Mouse (Mus musculus) monocyte, adult 2 months (primary cell): ENCODE measurements around the gene Kcnh2.

ENCODE experiments used
- DNase-seq, 2 experiments: peaks; one replicate each; pipeline ENCODE4 v3.0.0; 2022; ENCODE audit warnings: low spot score in 2 of 2, low read depth in 1 of 2

The Kcnh2 gene

GRCm38 (mm10) chr5:24347186-24347875, 4.1 kb downstream of the Kcnh2 start:
- DNase-seq: no peak

- DNase-seq: no peak
Observed at GRCm38 (mm10) chr5:24346313-24346712, 5.1 kb downstream of the Kcnh2 start.

DNA sequence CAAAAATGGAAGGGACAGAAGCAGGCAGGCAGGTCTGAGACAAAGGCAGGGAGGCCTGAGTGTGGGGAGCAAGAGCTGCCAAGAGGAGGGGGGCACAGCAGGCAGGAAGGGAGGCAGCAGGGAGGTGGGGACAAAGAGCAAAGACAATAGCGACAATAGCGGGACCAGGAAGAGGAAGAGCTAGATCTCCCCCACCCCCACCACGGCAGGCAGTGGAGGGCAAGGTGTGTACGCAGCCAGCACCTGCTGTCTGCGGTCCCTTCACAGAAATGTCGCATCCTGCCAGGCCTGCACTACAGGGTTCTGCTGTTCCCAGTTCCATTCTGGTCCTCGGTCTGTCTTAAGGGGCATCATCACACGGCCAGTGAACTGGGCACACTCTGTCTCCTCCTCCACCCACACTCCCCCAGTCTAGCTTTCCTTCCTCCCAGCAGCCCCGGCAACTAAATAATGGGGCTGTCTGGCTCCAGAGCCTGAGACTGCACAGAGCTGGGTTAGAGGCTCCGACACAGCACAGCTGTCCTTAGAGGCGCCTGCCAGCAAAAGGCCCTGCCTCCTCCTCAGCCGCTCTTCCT, 6.8 kb downstream of the Kcnh2 start:
- no peak for DNase-seq

DNA sequence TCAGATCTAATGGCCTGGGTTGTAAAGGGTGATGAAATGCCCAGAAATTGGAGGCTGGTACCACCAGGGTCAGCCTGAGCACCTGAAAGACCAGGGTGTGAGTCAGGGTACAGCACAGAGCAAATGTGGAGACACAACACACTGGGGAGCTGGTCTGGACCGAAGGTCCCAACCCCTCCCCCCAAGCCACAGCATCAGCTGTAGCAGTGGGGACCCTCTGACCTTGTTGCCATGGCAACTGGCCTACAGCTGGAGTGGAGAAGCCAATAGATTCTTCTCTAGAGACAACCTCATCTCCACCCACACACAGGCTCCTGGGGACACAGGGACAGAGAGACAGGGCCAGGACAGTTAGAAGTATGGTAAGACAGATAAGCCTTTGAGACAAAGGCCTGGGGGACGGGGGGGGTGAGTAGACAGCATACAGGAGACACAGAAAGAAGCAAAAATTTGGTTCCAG, 7.4 kb downstream of the Kcnh2 start:
- no peak for DNase-seq

GRCm38 (mm10) chr5:24343379-24343778, 8.0 kb downstream of the Kcnh2 start:
- DNase-seq: no peak

DNA sequence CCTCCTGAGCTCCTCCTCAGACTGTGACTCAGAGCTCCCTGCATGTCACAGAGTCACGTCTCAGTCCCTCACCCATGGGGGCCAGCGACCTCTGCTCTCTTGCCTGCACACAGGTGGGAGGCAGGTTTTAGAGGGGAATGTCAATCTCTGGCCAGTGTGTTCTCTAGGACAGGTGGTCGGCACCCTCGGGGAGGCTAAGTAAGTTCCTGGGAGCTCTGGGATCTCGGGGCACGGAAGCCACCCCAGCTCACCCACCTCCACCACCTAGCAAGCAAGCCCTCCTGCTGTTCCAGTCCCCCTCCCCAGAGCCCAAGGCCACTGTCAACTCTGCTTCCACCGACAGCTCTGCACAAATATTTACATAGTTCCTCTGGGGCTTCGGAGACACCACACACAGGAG, 8.4 kb downstream of the Kcnh2 start:
- DNase-seq: no peak

DNA sequence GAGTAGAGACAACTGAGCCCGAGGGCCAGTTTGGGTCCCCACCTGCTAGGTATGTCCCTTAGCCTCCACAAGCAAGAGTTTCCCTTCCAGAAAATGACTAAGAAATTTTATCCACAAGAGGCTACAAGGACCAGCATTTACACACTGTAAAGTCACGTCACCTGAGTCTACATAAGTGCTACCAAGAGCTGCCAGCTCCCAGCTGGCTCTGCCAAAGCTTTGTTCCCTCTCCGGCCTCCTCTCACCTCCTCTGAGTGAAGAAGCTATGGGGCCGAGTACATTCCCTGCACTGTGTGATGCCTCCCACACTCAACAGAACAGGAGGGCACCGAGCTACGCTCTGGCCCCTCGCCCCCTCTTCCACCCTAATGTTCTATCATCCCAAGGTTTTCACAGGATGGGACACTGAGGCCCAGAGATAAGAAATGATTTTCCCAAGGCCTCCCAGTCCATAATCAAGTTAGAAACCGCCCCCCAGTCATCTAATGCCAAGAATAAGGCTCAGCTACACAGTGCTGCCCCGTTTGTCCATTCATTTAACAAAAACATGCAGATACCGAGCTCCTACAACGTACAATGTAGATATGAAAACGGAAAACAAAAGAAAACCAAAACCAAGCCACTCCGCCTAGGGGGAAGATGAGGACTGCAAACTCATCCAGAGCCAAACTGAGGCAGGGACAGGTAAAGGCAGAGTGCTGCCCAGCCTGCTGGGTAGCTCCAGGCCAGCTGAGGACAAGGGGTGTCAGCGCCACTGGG, 9.0 kb downstream of the Kcnh2 start:
- DNase-seq: no peak

GRCm38 (mm10) chr5:24337821-24338220, 13.6 kb downstream of the Kcnh2 start:
- DNase-seq: no peak

DNA sequence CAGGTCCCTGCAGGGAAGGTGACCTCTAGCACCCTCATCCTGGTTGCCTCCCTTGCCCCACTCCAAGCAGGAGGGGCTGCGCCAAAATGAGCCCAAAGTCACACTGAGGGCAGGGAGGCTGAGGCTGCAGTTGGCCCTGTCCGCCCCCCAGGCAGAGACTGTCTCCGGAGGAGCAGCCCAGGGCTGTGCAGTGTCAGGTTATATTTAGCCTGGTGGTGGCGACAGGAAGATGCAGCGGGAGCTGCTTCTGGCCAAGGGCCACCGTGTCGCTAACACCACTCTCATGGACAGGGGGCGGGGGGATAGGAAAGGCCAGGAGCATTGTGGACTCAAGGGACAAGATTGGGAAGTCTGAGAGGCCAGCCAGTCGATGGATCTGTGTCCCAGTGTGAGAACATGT, 14.0 kb downstream of the Kcnh2 start:
- DNase-seq: no peak

DNA sequence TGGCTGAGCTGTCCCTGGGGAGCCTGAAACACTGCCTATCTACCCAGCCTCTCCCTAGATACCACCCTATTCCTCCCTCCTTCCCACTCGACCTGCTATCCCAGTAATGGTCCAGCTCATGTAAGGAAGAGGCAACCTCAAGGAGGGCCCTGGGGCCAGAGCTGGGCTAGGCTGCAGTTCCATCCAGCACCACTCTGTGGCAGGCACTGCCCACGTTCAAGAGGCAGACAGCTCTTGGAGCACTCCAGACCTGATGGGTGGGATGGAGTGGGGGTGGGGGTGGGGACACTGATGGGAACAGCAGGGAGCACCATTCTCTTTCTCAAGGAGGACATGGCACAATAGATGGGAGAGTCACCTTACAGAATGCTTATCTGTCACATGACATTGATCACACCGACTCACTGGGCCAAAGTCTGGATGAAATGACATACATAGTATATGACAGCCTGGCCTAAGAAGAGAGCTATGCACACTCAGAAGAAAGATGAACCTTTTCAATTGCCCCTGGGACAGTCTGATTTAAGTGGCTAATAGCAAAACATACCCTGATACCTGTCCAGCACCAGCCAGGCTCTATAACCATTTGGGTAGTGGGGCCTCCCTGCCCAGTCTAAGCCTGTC, 15.4 kb downstream of the Kcnh2 start:
- DNase-seq: no peak

DNA sequence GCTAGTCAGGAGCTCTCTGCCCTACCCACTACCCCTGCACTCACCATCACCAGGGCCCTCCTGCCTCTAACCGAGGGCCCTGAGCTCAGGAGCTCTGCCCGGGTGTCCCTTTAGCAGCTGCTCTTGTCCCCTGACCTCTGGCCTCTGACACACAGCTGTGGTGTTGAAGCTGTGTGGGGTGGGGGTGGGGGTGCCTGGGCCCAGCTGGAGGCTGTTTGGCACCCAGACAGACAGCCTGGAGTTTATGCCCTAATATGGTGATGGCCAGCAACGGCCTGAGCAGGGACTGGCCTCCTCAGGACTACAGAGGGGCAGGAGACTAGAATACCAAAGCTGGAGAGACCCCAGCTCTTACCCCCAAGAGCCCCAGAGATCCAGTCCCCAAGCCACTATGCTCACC, 16.7 kb downstream of the Kcnh2 start:
- no peak for DNase-seq

DNA sequence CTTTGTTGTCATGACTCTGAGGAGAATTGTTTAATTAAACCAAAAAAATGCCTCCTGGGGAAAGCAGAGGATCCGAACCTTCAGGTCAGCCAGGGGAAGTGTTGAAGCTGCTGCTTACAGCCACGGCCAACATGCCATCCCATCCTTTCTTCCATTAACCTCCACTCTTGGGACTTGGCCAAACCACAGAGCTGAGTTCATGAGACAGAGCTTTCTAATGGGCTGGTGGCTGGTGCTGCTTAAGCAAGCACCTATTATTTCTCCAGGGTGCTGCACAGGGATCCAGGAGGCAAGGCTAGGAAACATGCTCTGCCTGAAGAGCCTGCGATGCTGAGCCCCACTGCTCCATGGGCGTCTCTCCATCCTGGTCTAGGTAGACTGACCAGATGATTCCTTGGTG, 19.0 kb downstream of the Kcnh2 start:
- DNase-seq: no peak

DNA sequence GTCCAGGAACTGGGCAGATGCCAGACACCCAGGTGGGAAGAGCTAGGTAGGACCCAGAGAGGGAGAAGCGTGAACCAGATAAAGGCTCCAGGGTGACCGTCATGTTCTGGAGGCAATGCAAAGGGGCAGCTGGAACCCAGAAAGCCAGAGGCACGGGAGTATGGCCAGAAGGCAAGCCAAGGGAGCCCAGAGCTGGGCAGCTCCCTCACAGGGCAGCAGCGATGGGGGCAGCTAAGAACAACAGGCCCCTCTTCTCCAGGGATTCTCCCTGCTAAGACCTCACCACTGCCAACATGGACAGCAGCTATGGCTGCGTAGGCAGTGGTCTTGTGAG, 21.5 kb downstream of the Kcnh2 start:
- DNase-seq: no peak

GRCm38 (mm10) chr5:24329212-24329964, 22.0 kb downstream of the Kcnh2 start:
- no peak for DNase-seq

DNA sequence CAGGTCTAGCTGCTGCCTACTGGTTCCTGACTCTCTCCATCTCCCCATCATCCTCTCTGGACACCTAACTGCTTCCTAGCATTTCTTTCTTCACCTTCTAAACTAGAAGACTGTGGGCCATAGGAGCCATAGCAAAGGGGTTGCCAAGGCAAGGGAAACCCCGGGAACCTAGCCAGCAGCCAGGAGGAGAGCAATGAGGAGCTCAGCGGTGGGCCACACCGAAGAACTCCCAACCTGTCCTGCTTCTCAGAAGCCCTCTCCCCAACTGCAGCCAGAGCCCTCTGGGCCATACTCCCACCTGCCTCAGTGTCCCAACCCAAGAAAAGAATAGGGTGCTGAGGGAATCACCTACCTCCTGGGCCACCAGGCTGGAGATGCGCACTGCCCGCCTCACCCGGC, 22.6 kb downstream of the Kcnh2 start:
- no peak for DNase-seq

GRCm38 (mm10) chr5:24326842-24327417, 24.5 kb downstream of the Kcnh2 start:
- DNase-seq: no peak

GRCm38 (mm10) chr5:24326166-24326841, 25.1 kb downstream of the Kcnh2 start:
- no peak for DNase-seq

GRCm38 (mm10) chr5:24325251-24325650, 26.2 kb downstream of the Kcnh2 start:
- DNase-seq: no peak

GRCm38 (mm10) chr5:24321711-24322682, 29.4 kb downstream of the Kcnh2 start:
- DNase-seq: no peak
